Mouse (Mus musculus): ENCODE measurements around the gene Ect2. TPM values are rescaled to one million over a fixed set of nuclear protein-coding genes. Genes with fewer than 3 reads are reported as not detected.

Gene Ect2
- total RNA-seq, 2 experiments from 2014 or later = 0.85 to 1.5 TPM

GRCm38 (mm10) chr3:27067206-27067605 is 86.5 kb downstream of the Ect2 start:
- no peak for DNase-seq

GRCm38 (mm10) chr3:27064886-27065285 is 88.8 kb downstream of the Ect2 start:
- DNase-seq = no peak

- DNase-seq = no peak
These were observed 90.0 kb downstream of the Ect2 start for GRCm38 (mm10) chr3:27063399-27064260.

GRCm38 (mm10) chr3:27060441-27060840 is 93.2 kb downstream of the Ect2 start:
- no peak for DNase-seq

GRCm38 (mm10) chr3:27059529-27060322 is 94.0 kb downstream of the Ect2 start:
- DNase-seq = no peak

- DNase-seq = no peak
These were observed 98.2 kb downstream of the Ect2 start for GRCm38 (mm10) chr3:27055471-27055870.

GRCm38 (mm10) chr3:27054766-27055165 is 98.9 kb downstream of the Ect2 start:
- DNase-seq = no peak

Other genes with a start within 250 kb of the Ect2 start
- gene Nceh1, start 29.1 kb upstream of the Ect2 start, total RNA-seq (2021) = 100 to 1,000 TPM; 105 to 113 TPM
- gene Tnfsf10, start 163.2 kb upstream of the Ect2 start, total RNA-seq (2021) = 1 to 10 TPM; 1.0 to 1.4 TPM
- gene Ghsr, start 217.5 kb upstream of the Ect2 start, total RNA-seq (2021) = 1 to 10 TPM; 1.1 to 1.3 TPM